Mouse (Mus musculus) limb, embryonic 11.5 days (tissue): ENCODE data around the gene Farp1. TPM values are rescaled to one million over a fixed set of nuclear protein-coding genes. Genes with fewer than 3 reads are reported as not detected.

Experiments used
- ATAC-seq: fragments of 200-750 bp; cut with Nextera tagmentation; 2 replicates; pipeline ENCODE4 v1.8.0; 2017; ENCODE audit warnings: low read depth; ENCODE audit not compliant: insufficient number of reproducible peaks, low FRiP score, low TSS enrichment
- DNase-seq: peaks from one replicate; pipeline ENCODE4 v3.0.0-alpha.2; 2015; ENCODE audit warnings: low spot score
- H3K27ac ChIP-seq: fragments of 300-500 bp; sonication (generic); replicated peaks from 2 replicates; pipeline ENCODE4 v1.5.1; 2014; ENCODE audit warnings: low read depth, mild to moderate bottlenecking, low read length
- H3K27me3 ChIP-seq: fragments of 300-500 bp; sonication (generic); 2 replicates; pipeline ENCODE4 v1.6.1; 2014; ENCODE audit warnings: mild to moderate bottlenecking, low read length, mixed read lengths; ENCODE audit not compliant: control insufficient read depth, insufficient read depth
- H3K36me3 ChIP-seq: fragments of 300-500 bp; sonication (generic); 2 replicates; pipeline ENCODE4 v1.6.1; 2014; ENCODE audit warnings: mild to moderate bottlenecking, low read length, moderate library complexity, mixed read lengths; ENCODE audit not compliant: control insufficient read depth, insufficient read depth
- H3K4me1 ChIP-seq: fragments of 300-500 bp; sonication (generic); 2 replicates; pipeline ENCODE4 v1.6.1; 2014; ENCODE audit warnings: low read length, mixed read lengths; ENCODE audit not compliant: control insufficient read depth, insufficient read depth
- H3K4me2 ChIP-seq: fragments of 300-500 bp; sonication (generic); 2 replicates; pipeline ENCODE4 v1.6.1; 2014; ENCODE audit warnings: low read depth, mild to moderate bottlenecking, moderate library complexity; ENCODE audit not compliant: severe bottlenecking
- H3K4me3 ChIP-seq: fragments of 300-500 bp; sonication (generic); 2 replicates; pipeline ENCODE4 v1.5.1; 2014; ENCODE audit warnings: low read depth, low read length
- H3K9ac ChIP-seq: fragments of 300-500 bp; sonication (generic); 2 replicates; pipeline ENCODE4 v1.6.1; 2014; ENCODE audit warnings: mild to moderate bottlenecking, low read length
- H3K9me3 ChIP-seq: fragments of 300-500 bp; sonication (generic); 2 replicates; pipeline ENCODE4 v1.6.1; 2016; ENCODE audit warnings: low read length; ENCODE audit not compliant: control insufficient read depth
- WGBS: fragments of 180-500 bp; shearing (Covaris S2); extraction: QIAGEN DNeasy Blood & Tissue Kit; methylation state at CpG from one replicate; pipeline ENCODE4 v1.1.7; 2014; 5-methylcytosine and 5-hydroxymethylcytosine counted together
- polyA plus RNA-seq: library from polyadenylated mRNA; unstranded; fragments of >200 nt; fragmentation: Nextera tagmentation; extraction: Ambion mirVana; gene quantifications from 2 replicates; pipeline ENCODE4 v1.2.1, GENCODE M21; 2014

Farp1 gene
- polyA plus RNA-seq, 1 experiment from 2014 or later, result 57.6 TPM

GRCm38 (mm10) chr14:121200353-121200752 lies 165.4 kb downstream of the Farp1 start:
- H3K9me3 ChIP-seq, result no peaks in the 10 kb centered on the region
- 0 out of 2 replicates have a peak overlapping the region, but pooled peaks have one; percentile 33 for H3K27ac ChIP-seq
- no peak overlapping the region for H3K4me2 ChIP-seq
- H3K9ac ChIP-seq, result no peak overlapping the region
- ATAC-seq (no peak), DNase-seq (no peak)
- peaks cover 23% of the 10 kb centered on the region for H3K4me1 ChIP-seq
- H3K27me3 ChIP-seq, result no peaks in the 10 kb centered on the region
- no peak overlapping the region for H3K4me3 ChIP-seq
- WGBS, result 71% methylated on average over 8 of the region's 8 CpGs
- H3K36me3 ChIP-seq, result peaks cover 3% of the 10 kb centered on the region; the same call in 1 of the 2 replicates

- Histone ChIP-seq H3K4me1 (peaks cover 27% of the 10 kb centered on the region), H3K4me3 (no peak overlapping the region), H3K9me3 (no peaks in the 10 kb centered on the region), H3K36me3 (peaks cover 3% of the 10 kb centered on the region; the same call in 1 of the 2 replicates), H3K27me3 (no peaks in the 10 kb centered on the region), H3K4me2 (no peak overlapping the region), H3K27ac (0 out of 2 replicates have a peak overlapping the region, but pooled peaks have one; percentile 14), H3K9ac (no peak overlapping the region)
- DNase-seq (no peak), ATAC-seq (no peak)
- WGBS, result 74% methylated on average over 6 of the region's 6 CpGs
Measured at GRCm38 (mm10) chr14:121201178-121201577, 166.2 kb downstream of the Farp1 start.

- Histone ChIP-seq H3K36me3 (no peaks in the 10 kb centered on the region), H3K9me3 (no peaks in the 10 kb centered on the region), H3K4me3 (no peak overlapping the region), H3K27me3 (no peaks in the 10 kb centered on the region), H3K4me2 (no peak overlapping the region), H3K9ac (no peak overlapping the region), H3K4me1 (peaks cover 12% of the 10 kb centered on the region), H3K27ac (no peak overlapping the region)
- DNase-seq, result no peak
- no peak for ATAC-seq
- WGBS, result 84% methylated on average over 3 of the region's 3 CpGs
Measured at GRCm38 (mm10) chr14:121205459-121205858, 170.5 kb downstream of the Farp1 start.

GRCm38 (mm10) chr14:121207441-121208158 lies 172.6 kb downstream of the Farp1 start:
- H3K27ac ChIP-seq, result no peak overlapping the region
- ATAC-seq, result no peak
- H3K4me2 ChIP-seq, result no peak overlapping the region
- no peak overlapping the region for H3K9ac ChIP-seq
- H3K4me3 ChIP-seq, result no peak overlapping the region
- H3K9me3 ChIP-seq, result no peaks in the 10 kb centered on the region
- no peaks in the 10 kb centered on the region for H3K27me3 ChIP-seq
- DNase-seq, result no peak
- peaks cover 7% of the 10 kb centered on the region for H3K4me1 ChIP-seq
- WGBS, result 80% methylated on average over 15 of the region's 15 CpGs
- H3K36me3 ChIP-seq, result peaks cover 6% of the 10 kb centered on the region; the same call in 1 of the 2 replicates

- no peak overlapping the region for H3K4me3 ChIP-seq
- 68% methylated on average over 3 of the region's 3 CpGs for WGBS
- ATAC-seq, result no peak
- H3K36me3 ChIP-seq, result peaks cover 6% of the 10 kb centered on the region; the same call in 1 of the 2 replicates
- no peak overlapping the region for H3K27ac ChIP-seq
- H3K9me3 ChIP-seq, result no peaks in the 10 kb centered on the region
- no peak overlapping the region for H3K4me2 ChIP-seq
- no peak overlapping the region for H3K9ac ChIP-seq
- DNase-seq, result no peak
- peaks cover 7% of the 10 kb centered on the region for H3K4me1 ChIP-seq
- no peaks in the 10 kb centered on the region for H3K27me3 ChIP-seq
Measured at GRCm38 (mm10) chr14:121208159-121208515, 173.1 kb downstream of the Farp1 start.

GRCm38 (mm10) chr14:121210318-121210717 lies 175.3 kb downstream of the Farp1 start:
- H3K4me1 ChIP-seq, result peaks cover 5% of the 10 kb centered on the region
- 84% methylated on average over 3 of the region's 3 CpGs for WGBS

GRCm38 (mm10) chr14:121213650-121214049 lies 178.7 kb downstream of the Farp1 start:
- Histone ChIP-seq H3K36me3 (peaks cover 6% of the 10 kb centered on the region; the same call in 1 of the 2 replicates), H3K9me3 (no peaks in the 10 kb centered on the region), H3K9ac (no peak overlapping the region), H3K4me3 (no peak overlapping the region), H3K4me1 (no peaks in the 10 kb centered on the region), H3K27me3 (no peaks in the 10 kb centered on the region), H3K27ac (no peak overlapping the region), H3K4me2 (no peak overlapping the region)
- ATAC-seq (no peak), DNase-seq (no peak)
- 75% methylated on average over 4 of the region's 4 CpGs for WGBS

More at GRCm38 (mm10) chr14:121210318-121210717, 175.3 kb downstream of the Farp1 start:
- H3K4me3 ChIP-seq, result no peak overlapping the region
- no peaks in the 10 kb centered on the region for H3K27me3 ChIP-seq
- H3K27ac ChIP-seq, result no peak overlapping the region
- no peaks in the 10 kb centered on the region for H3K9me3 ChIP-seq
- ATAC-seq (no peak), DNase-seq (no peak)
- H3K4me2 ChIP-seq, result no peak overlapping the region
- no peak overlapping the region for H3K9ac ChIP-seq
- peaks cover 6% of the 10 kb centered on the region; the same call in 1 of the 2 replicates for H3K36me3 ChIP-seq

- no peak for ATAC-seq
- Histone ChIP-seq H3K9me3 (no peaks in the 10 kb centered on the region), H3K9ac (no peak overlapping the region), H3K4me2 (no peak overlapping the region), H3K27me3 (no peaks in the 10 kb centered on the region), H3K4me3 (no peak overlapping the region), H3K27ac (no peak overlapping the region), H3K4me1 (no peaks in the 10 kb centered on the region), H3K36me3 (peaks cover 6% of the 10 kb centered on the region; the same call in 1 of the 2 replicates)
- WGBS, result 93% methylated on average over 11 of the region's 11 CpGs
- no peak for DNase-seq
Measured at GRCm38 (mm10) chr14:121214636-121215257, 179.7 kb downstream of the Farp1 start.
